Mouse (Mus musculus) ES-Bruce4 (cell line): Measurements from ENCODE around the gene Srpx2.

Experiments
- CTCF ChIP-seq: IDR thresholded peaks from one replicate; pipeline ENCODE4 v1.8.1; 2011; ENCODE audit warnings: low read depth, low read length
- EP300 ChIP-seq: IDR thresholded peaks from 2 replicates; pipeline ENCODE4 v1.6.1; 2011; ENCODE audit warnings: low read depth, low read length; ENCODE audit not compliant: insufficient read depth
- POLR2A ChIP-seq: IDR thresholded peaks from one replicate; pipeline ENCODE4 v1.8.1; 2011; ENCODE audit warnings: low read length; ENCODE audit not compliant: insufficient read depth

DNA sequence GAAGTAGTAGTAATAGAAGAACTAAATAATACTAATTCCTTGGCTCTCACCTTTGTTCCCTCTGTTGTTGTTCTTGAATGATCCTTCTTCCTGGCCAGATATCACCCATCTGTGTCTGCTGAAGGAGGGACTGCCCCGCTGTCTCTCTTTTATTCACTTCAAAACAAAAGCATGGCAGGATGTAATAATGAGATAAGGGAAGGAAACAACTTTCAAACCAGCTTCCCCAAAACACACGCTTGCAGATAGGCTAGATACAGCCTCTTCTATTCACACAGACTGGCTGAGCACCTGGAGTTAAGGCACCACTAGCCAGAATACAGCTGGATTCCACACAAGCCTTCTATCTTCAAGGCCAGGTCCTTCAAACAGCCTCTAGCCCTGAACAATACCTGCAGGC, 52.4 kb downstream of the Srpx2 start:
- TF ChIP-seq CTCF (no peak), POLR2A (no peak), EP300 (no peak)
